Mouse (Mus musculus) heart, postnatal 0 days (tissue): ENCODE measurements at regions not wholly inside any gene's neighbourhood (a gene's known extent, or its start where the extent isn't known, plus 50 kb on each side); places are given as distances from the start of the nearest gene placed in this dataset.

Experiments used
- ATAC-seq: fragments of 200-750 bp; cut with Nextera tagmentation; 2 replicates; pipeline ENCODE4 v1.8.0; 2017; ENCODE audit warnings: low read depth, moderate number of reproducible peaks, moderate library complexity; ENCODE audit not compliant: insufficient read depth
- DNase-seq: peaks from one replicate; pipeline ENCODE4 v3.0.0-alpha.2; 2016; ENCODE audit warnings: low spot score
- H3K27ac ChIP-seq: fragments of 300-500 bp; sonication (generic); 2 replicates; pipeline ENCODE4 v1.5.1; 2014; ENCODE audit warnings: low read depth, mild to moderate bottlenecking
- H3K27me3 ChIP-seq: fragments of 300-500 bp; sonication (generic); 2 replicates; pipeline ENCODE4 v1.6.1; 2014; ENCODE audit warnings: low read length, mixed read lengths; ENCODE audit not compliant: control insufficient read depth, insufficient read depth
- H3K36me3 ChIP-seq: fragments of 300-500 bp; sonication (generic); replicated peaks from 2 replicates; pipeline ENCODE4 v1.6.1; 2014; ENCODE audit warnings: low read length, mixed read lengths; ENCODE audit not compliant: control insufficient read depth, insufficient read depth
- H3K4me1 ChIP-seq: fragments of 300-500 bp; sonication (generic); 2 replicates; pipeline ENCODE4 v1.6.1; 2014; ENCODE audit warnings: antibody characterized with exemption; ENCODE audit not compliant: control insufficient read depth, insufficient read depth
- H3K4me2 ChIP-seq: fragments of 300-500 bp; sonication (generic); 2 replicates; pipeline ENCODE4 v1.6.1; 2014; ENCODE audit warnings: low read depth, mild to moderate bottlenecking, low read length, moderate library complexity
- H3K4me3 ChIP-seq: fragments of 300-500 bp; sonication (generic); 2 replicates; pipeline ENCODE4 v1.5.1; 2014; ENCODE audit warnings: low read depth, low read length
- H3K9ac ChIP-seq: fragments of 300-500 bp; sonication (generic); replicated peaks from 2 replicates; pipeline ENCODE4 v1.6.1; 2014; ENCODE audit warnings: low read depth, low read length, mixed read lengths
- H3K9me3 ChIP-seq: fragments of 300-500 bp; sonication (generic); replicated peaks from 2 replicates; pipeline ENCODE4 v1.6.1; 2016; ENCODE audit warnings: low read length; ENCODE audit not compliant: control insufficient read depth
- CTCF ChIP-seq: IDR thresholded peaks from 2 replicates; pipeline ENCODE4 v1.5.1; 2016; ENCODE audit warnings: antibody characterized with exemption, control low read depth, low read depth
- EP300 ChIP-seq: IDR thresholded peaks from 2 replicates; pipeline ENCODE4 v1.6.1; 2016; ENCODE audit warnings: antibody characterized with exemption, low read depth
- whole genome bisulfite sequencing: fragments of 180-500 bp; shearing (Covaris S2); extraction: QIAGEN DNeasy Blood & Tissue Kit; methylation state at CpG from one replicate; pipeline ENCODE4 v1.1.7; 2014; 5-methylcytosine and 5-hydroxymethylcytosine counted together

- no peak overlapping the region for H3K27ac ChIP-seq
- no peak overlapping the region for H3K9ac ChIP-seq
- DNase-seq (no peak), ATAC-seq (no peak)
- H3K4me1 ChIP-seq: peaks cover 5% of the 10 kb centered on the region; the same call in 1 of the 2 replicates
- H3K4me3 ChIP-seq: no peak overlapping the region
- no peaks in the 10 kb centered on the region for H3K27me3 ChIP-seq
- no peaks in the 10 kb centered on the region for H3K36me3 ChIP-seq
- 79% methylated on average over 7 of the region's 7 CpGs for WGBS
- H3K9me3 ChIP-seq: no peaks in the 10 kb centered on the region
- no peak overlapping the region for H3K4me2 ChIP-seq
- TF ChIP-seq EP300 (no peak), CTCF (no peak)
These were observed 60.7 kb upstream of the 4930432M17Rik start for GRCm38 (mm10) chr3:121609845-121610244.

- no peaks in the 10 kb centered on the region for H3K27me3 ChIP-seq
- WGBS: 35% methylated on average over 7 of the region's 7 CpGs
- H3K27ac ChIP-seq: no peak overlapping the region
- DNase-seq (no peak), ATAC-seq (peak; percentile 41; the same call in 1 of the 2 replicates)
- no peaks in the 10 kb centered on the region for H3K9me3 ChIP-seq
- no peaks in the 10 kb centered on the region for H3K36me3 ChIP-seq
- no peak overlapping the region for H3K4me3 ChIP-seq
- H3K4me2 ChIP-seq: no peak overlapping the region
- peaks cover 5% of the 10 kb centered on the region; the same call in 1 of the 2 replicates for H3K4me1 ChIP-seq
- TF ChIP-seq CTCF (no peak), EP300 (no peak)
- H3K9ac ChIP-seq: no peak overlapping the region
These were observed 61.5 kb upstream of the 4930432M17Rik start for GRCm38 (mm10) chr3:121609090-121609489.

GRCm38 (mm10) chr3:121604737-121605136, 65.8 kb upstream of the 4930432M17Rik start:
- peak; percentile 42; the same call in 1 of the 2 replicates for ATAC-seq

GRCm38 (mm10) chr3:121604081-121604480, 66.5 kb upstream of the 4930432M17Rik start:
- Histone ChIP-seq H3K36me3 (no peaks in the 10 kb centered on the region), H3K27ac (no peak overlapping the region)

More at GRCm38 (mm10) chr3:121604737-121605136, 65.8 kb upstream of the 4930432M17Rik start:
- no peak for TF ChIP-seq EP300
- no peak for TF ChIP-seq CTCF
- no peaks in the 10 kb centered on the region for H3K36me3 ChIP-seq
- no peak overlapping the region for H3K9ac ChIP-seq
- no peaks in the 10 kb centered on the region for H3K9me3 ChIP-seq
- H3K4me2 ChIP-seq: no peak overlapping the region
- 49% methylated on average over 6 of the region's 6 CpGs for WGBS
- H3K27ac ChIP-seq: no peak overlapping the region
- H3K4me1 ChIP-seq: peaks cover 5% of the 10 kb centered on the region; the same call in 1 of the 2 replicates
- no peak for DNase-seq
- H3K4me3 ChIP-seq: no peak overlapping the region
- no peaks in the 10 kb centered on the region for H3K27me3 ChIP-seq

GRCm38 (mm10) chr3:121602826-121603370, 67.7 kb upstream of the 4930432M17Rik start:
- H3K4me2 ChIP-seq: no peak overlapping the region
- no peak overlapping the region for H3K27ac ChIP-seq
- WGBS: 82% methylated on average over 10 of the region's 10 CpGs
- DNase-seq (no peak), ATAC-seq (no peak)
- H3K4me1 ChIP-seq: no peaks in the 10 kb centered on the region
- H3K36me3 ChIP-seq: no peaks in the 10 kb centered on the region
- no peak overlapping the region for H3K4me3 ChIP-seq
- H3K27me3 ChIP-seq: no peaks in the 10 kb centered on the region
- H3K9ac ChIP-seq: no peak overlapping the region
- TF ChIP-seq CTCF (no peak), EP300 (no peak)
- H3K9me3 ChIP-seq: no peaks in the 10 kb centered on the region

More at GRCm38 (mm10) chr3:121604081-121604480, 66.5 kb upstream of the 4930432M17Rik start:
- DNase-seq (no peak), ATAC-seq (no peak)
- Histone ChIP-seq H3K9me3 (no peaks in the 10 kb centered on the region), H3K4me2 (no peak overlapping the region), H3K27me3 (no peaks in the 10 kb centered on the region), H3K9ac (no peak overlapping the region), H3K4me3 (no peak overlapping the region), H3K4me1 (peaks cover 3% of the 10 kb centered on the region; the same call in 1 of the 2 replicates)
- 77% methylated on average over 9 of the region's 9 CpGs for WGBS
- no peak for TF ChIP-seq CTCF
- TF ChIP-seq EP300: no peak

GRCm38 (mm10) chr3:121602082-121602561, 68.4 kb upstream of the 4930432M17Rik start:
- DNase-seq (no peak), ATAC-seq (no peak; the same call in 1 of the 2 replicates)
- Histone ChIP-seq H3K9me3 (no peaks in the 10 kb centered on the region), H3K27me3 (no peaks in the 10 kb centered on the region), H3K27ac (no peak overlapping the region), H3K4me2 (no peak overlapping the region), H3K36me3 (no peaks in the 10 kb centered on the region), H3K4me3 (no peak overlapping the region), H3K4me1 (no peaks in the 10 kb centered on the region), H3K9ac (no peak overlapping the region)
- 65% methylated on average over 8 of the region's 8 CpGs for WGBS
- TF ChIP-seq EP300: no peak
- TF ChIP-seq CTCF: no peak
